Mouse (Mus musculus) c-Kit-positive CD71-positive TER-119-positive erythroid progenitor cells, embryonic 14.5 days (primary cell): ENCODE data around the gene Ces5a.
A peak's percentile ranks its signal among the peaks of the same experiment; 100 is the strongest.
"Not testable (repeated sequence)": the region's sequence is repeated elsewhere in the genome, so short reads cannot be mapped to it uniquely, and the experiment has no call there.

ENCODE experiments used
- DNase-seq: peaks from one replicate; pipeline ENCODE4 v3.0.0-alpha.2; 2013; ENCODE audit warnings: low spot score

Gene Ces5a

DNA sequence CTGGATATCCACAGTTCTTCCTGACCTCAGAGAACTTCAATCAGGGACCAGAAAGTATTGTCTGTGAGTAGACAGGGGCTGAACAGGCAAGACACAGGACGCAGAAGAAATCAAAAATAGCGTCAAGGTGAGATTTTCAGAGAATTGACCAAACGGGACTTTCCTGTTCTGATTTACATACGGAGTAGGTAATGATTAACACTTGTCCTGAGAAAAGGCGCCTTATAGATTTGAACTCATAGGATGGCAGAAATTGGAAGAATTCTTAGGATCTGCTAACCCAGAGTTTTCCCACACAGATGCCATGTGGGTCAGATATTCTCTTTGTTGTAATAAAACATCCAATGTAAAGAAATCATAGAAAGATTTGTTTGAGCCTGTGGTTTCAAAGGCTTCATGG is at the start of gene Ces5a:
Gene Ces5a, minus strand, starts transcription at position 101 of the 400 bp plus-strand sequence.
- no peak for DNase-seq

GRCm38 (mm10) chr8:93572841-93573240 is 37.2 kb upstream of the Ces5a start:
- DNase-seq: no peak

- no peak for DNase-seq
Measured at GRCm38 (mm10) chr8:93572095-93572501, 36.5 kb upstream of the Ces5a start.

GRCm38 (mm10) chr8:93571369-93571985 is 35.8 kb upstream of the Ces5a start:
- no peak for DNase-seq

DNA sequence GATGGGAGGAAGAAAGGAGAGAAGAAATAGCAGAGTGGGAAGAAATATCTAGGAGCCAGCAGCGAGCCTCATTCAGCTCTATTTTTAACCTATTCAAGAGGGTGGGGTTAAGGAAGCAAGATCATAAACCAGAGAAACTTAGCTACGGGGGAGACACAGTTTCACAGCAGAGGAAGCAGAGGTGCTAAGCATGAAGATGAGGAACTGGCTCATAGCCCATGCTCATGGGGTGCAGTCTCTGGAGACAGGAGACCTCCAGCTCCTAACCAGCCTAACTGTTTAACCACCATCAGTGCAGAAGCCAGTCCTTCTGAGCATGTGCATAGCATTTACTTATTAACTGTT is 34.5 kb upstream of the Ces5a start:
- DNase-seq: no peak

DNA sequence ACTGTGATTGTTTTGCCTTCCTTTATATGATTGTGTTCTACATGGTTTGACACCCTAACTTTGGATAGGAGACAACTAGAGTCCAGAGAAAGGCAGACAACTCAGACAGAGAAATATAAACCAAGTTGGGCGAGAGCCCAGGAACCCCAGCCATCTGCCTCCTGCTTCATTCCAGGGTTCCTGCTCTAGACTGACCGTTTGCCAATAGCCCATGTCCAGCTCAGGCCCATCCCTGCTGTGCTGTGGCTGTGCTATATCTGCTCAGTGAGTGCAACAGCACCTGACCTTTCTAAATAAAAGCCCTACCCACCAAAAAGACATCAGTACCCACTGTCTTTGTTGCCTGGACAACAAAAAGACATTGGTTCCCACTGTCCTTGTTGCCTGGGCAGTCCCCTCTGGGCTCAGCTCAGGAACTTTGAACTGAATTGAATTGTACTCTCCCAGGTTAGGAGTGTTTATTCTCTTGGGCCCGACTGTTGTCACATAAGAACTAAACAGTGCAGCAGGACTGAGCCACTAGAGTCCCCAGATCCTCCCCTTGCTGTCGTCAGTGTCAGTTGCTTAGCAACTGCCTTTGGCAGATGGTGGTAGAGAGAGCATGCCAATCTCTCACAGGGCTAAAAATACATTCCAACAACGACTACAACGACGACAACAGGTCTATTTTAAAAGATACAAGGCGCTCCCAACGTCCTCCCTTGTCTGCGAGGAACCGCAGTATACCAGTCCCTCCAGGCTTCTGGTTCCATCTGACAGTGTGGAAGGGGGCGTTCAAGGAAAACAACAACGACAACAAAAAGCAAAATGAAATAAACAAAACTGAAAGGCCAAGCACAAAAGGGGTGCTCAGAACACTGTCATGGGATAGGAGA is 33.9 kb upstream of the Ces5a start:
- DNase-seq: no peak

- DNase-seq: no peak
Measured at GRCm38 (mm10) chr8:93568666-93569065, 33.0 kb upstream of the Ces5a start.

- no peak for DNase-seq
Measured at GRCm38 (mm10) chr8:93567086-93567485, 31.5 kb upstream of the Ces5a start.

GRCm38 (mm10) chr8:93564634-93565033 is 29.0 kb upstream of the Ces5a start:
- DNase-seq: no peak

DNA sequence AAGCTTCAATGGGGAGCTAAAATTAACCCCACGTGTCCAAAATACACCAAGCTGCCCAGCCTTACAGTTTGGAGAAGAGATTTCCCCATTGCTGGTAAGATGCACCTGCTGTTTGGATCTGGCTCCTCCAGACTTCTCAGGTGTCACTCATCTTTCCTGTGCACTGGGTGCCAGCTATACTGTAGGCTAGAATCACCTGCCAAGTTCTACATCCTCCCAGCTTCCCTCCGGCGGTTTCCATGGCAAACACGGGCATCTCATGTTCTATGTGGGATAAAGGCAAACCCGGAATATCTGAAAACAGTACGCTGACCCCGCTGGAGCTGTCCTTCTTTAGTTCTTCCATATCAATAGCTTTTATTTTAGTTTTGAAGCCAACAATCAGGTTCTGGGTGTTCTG is 27.9 kb upstream of the Ces5a start:
- no peak for DNase-seq

- no peak for DNase-seq
Measured at GRCm38 (mm10) chr8:93562557-93563210, 27.1 kb upstream of the Ces5a start.

DNA sequence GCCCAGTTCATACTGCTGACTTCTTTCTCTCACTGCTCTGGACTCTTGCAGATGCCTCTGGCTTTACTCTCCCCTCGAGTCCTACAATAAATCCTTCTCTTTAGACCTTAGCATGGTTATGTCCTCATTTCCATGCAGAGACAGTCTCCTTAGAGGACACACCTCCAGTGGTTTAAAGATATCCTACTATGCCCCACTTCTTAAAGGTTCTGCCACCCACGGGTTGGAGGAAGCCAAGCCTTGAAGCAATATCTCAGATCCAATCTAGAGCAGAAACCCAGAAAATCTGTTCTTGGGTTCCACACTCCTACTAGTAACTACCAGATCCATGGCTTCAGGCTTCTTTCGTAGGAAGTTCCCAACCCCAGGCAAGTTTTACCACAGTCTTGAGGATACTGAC is 25.6 kb upstream of the Ces5a start:
- no peak for DNase-seq

DNA sequence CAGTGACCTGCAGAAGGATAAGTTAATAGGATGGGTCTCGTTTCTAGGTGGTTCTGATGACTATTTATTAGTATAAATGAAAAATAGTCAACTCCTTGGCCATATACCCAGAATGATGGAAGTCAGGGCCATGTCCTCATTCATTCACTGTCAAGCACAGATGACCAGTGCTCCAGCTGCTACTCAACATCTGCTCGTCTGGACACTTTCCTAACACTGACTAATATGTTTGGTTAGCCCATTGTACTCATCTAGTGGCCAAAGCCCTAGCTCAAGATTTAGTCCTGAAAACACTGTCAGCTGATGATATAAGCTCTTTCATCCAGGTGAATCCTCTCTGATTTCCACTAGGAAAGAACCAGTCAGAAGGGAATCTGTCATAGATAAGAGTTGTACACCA is 24.1 kb upstream of the Ces5a start:
- no peak for DNase-seq

DNA sequence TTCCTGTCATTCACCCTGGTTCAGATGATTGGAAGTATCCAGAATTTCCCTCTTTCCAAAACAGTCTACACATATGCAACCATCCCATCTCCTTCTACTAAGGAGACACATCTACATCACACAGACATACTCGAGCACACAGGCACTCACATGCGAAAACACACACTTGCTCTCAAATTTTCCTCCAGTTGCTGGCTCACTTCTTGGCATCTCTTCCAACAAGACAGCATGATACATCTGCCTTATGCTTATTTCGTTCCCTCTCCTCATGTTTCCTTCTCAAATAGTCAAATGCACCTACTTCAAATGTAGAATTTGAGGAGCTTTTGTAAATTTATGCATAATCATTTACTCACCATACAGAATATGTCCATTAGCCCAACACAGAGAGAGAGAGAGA is 33.0 kb downstream of the Ces5a start:
- DNase-seq: no peak

DNA sequence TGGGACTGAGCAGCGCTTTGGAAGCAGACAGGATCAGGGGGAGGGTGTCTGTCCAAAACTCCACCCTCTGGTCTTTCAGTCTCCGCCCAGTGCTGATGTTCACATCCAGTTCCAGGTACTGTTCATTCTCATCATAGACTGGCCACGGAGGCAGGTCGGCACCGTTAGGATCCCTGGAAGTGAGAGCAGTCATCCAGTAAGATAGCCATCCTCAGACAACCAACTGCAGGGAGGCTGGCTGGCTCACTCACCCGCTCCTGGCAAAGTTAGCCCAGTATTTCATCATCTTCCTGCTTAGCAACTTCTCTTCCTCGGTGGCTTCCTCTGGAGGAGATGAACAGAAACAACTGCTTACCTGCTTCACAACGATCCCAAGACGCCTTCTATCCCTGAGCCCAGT is 36.2 kb downstream of the Ces5a start:
- no peak for DNase-seq

- peak; percentile 0 for DNase-seq
Measured at GRCm38 (mm10) chr8:93495330-93495729, 40.3 kb downstream of the Ces5a start.

GRCm38 (mm10) chr8:93488743-93489142 is 46.9 kb downstream of the Ces5a start:
- no peak for DNase-seq

DNA sequence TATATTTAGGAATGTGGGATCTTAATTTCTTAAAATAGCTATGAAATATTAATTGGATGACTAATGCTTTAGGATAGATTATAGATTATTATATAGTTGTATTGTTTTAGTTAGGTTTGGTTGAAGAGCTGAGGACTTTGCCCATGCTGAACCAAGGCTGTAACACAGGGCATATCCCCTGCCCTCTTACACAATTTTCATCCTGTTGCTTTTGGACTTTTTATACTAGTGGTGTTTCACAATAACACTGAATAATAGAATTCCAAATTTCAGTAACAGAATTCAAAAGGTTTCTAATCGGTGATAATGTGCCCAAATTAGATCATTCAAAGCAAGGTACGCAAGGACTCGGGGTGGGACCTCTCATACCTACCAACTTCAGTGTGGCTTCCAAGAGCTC is 57.4 kb downstream of the Ces5a start:
- no peak for DNase-seq

DNA sequence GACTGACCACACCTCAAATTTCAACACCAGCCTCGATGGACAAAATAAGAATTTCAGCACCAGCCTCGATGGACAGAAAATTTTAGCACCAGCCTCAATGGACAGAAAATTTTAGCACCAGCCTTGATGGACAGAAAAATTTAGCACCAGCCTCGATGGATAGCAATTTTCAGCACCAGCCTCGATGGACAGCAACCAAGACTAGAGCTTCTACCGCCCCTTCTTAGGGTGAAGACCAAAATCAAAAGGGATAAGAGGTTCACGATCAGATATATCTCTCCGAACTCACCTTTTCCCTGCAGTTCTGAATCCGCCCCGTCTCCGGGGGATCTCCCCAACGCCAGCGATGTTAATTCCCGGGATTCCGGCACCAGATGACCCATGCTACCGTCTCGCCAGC is 65.9 kb downstream of the Ces5a start:
- DNase-seq: not testable (repeated sequence)

DNA sequence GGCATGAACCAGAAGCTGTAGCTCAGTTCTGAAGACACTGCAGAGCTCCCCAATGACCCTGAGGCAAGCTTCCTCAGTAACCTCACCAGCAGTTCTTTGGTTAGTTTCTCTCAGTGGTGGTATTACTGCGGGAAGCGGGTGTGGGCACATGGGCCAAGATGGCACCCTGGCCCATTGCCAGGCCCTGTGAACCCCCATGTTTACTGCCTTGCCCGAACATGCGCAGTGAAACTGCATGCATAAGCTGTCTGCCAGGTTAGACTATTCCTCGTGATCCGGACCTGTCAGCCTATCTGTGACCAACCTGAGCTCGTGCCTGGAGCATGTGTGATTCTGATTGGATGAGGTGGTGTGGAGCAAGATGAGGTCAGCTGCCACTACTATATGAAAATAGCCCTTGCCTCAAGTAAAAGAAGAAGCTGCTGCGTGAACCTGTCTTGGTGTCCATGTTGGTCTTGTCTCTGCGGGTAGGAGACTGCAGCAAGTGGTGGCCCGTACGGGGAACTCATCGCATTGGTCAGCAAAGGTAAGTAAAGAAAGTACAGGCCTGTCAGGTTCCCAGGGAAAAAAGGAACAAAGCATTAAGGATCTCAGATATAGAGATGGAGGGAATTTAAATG is 81.3 kb downstream of the Ces5a start:
- DNase-seq: no peak
